Mouse (Mus musculus): ENCODE measurements around the gene Olfr1052. TPM values are rescaled to one million over a fixed set of nuclear protein-coding genes. Genes with fewer than 3 reads are reported as not detected.

The Olfr1052 gene
- not detected for total RNA-seq (2023)

DNA sequence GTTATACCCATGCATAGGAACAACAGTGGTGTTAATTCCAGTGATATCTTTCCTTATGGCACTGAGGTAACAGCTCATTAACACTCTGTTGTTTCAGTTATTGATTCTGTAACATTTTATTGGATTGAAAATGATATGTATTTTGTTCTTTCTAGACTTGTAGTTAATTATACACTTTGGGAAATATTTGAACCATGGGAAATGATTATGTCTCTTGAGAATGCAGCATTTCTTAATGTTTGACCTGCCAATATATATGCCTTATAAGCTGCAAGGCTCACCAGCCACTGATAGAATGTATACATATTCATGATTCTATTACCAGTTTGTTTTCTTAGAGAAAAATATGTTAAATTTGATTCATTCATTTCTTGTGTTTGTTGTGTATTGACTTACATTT is at the start of gene Olfr1052:
TSS of gene Olfr1052 (plus strand) at position 301 of the 400 bp plus-strand sequence.

DNA sequence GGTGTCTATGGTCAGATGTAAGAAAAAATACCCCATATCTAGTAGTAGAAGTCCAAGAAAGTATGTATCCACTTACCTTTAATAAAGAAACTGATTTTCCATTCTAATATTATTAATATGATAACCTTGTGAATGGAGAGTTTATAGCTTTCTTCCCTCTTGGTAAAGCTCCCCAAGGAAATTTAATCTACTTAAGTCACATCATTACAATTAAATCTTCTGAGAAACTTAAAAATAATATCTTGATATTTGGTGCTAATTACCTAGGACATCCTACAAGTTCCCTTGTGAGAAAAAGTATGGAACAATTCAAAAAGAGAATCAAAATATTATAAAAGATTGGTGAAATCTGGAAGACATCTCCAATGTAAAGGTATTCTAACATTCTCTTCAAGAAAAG is 34.0 kb upstream of the Olfr1052 start, which contains the start of gene Olfr1049:
TSS of gene Olfr1049 (minus strand) at position 101 of the 400 bp plus-strand sequence.

DNA sequence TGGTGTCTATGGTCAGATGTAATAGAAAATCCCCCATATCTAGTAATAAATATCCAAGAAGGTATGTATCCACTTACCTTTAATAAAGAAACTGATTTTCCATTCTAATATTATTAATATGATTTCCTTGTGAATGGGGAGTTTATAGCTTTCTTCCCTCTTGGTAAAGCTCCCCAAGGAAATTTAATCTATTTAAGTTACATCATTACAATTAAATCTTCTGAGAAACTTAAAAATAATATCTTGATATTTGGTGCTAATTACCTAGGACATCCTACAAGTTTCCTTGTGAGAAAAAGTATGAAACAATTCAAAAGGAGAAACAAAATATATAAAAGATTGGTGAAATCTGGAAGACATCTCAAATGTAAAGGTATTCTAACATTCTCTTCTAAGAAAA is 13.3 kb upstream of the Olfr1052 start, which contains the start of gene Olfr1051:
TSS of gene Olfr1051 (minus strand) at position 101 of the 400 bp plus-strand sequence.

DNA sequence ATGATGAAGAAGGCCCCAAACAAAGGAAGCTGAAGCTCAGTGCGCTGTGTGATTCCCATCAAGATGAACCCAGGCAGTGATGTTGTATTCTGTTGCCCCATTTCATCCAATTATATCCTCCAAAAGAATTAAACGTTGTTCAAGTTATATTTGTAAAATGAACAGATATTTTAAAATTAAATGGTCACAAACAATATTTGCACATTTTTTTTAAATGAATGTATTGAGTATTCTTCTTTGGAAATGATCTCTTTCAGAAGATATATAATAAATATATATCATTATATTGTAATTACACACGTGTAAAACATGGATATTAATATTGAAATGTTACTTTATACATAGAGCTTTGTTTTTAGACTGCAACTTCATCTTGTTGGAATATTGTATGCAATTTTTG is 22.9 kb downstream of the Olfr1052 start, which contains the start of gene Olfr1053:
TSS of gene Olfr1053 (minus strand) at position 101 of the 400 bp plus-strand sequence.

DNA sequence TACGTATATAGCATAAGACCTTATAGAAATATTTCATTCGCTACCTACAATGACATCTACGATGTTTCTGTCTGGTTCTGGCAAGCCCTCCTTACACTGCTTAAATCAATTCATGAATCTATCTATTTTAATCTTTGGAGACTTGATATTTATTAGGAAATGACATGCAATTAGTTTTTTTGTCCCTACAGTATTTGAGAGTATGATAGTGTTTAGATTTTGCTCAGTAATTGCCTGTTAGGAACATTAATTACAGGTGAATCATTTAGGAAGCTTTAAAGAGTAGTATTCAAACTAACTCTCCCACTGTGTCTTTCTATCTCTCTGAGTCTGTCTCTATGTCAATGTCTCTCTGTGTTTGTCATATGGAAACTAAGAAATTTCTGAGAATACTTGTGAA is 43.1 kb downstream of the Olfr1052 start, which contains the start of gene Olfr1054:
TSS of gene Olfr1054 (minus strand) at position 101 of the 400 bp plus-strand sequence.

Other genes with a start within 250 kb of the Olfr1052 start
- gene Olfr1034, start 246.6 kb upstream of the Olfr1052 start, total RNA-seq (2023): not detected
- gene Olfr1036, start 218.5 kb upstream of the Olfr1052 start, total RNA-seq (2023): not detected
- not detected for gene Olfr1037, start 205.1 kb upstream of the Olfr1052 start, total RNA-seq (2023)
- gene Olfr1039, start 156.5 kb upstream of the Olfr1052 start, total RNA-seq (2023): not detected
- gene Olfr1040, start 145.7 kb upstream of the Olfr1052 start, total RNA-seq (2023): not detected
- gene Olfr1042, start 130.6 kb upstream of the Olfr1052 start, total RNA-seq (2023): not detected
- not detected for gene Olfr1043, start 124.9 kb upstream of the Olfr1052 start, total RNA-seq (2023)
- not detected for gene Olfr1044, start 114.6 kb upstream of the Olfr1052 start, total RNA-seq (2023)
- gene Olfr52, start 106.8 kb upstream of the Olfr1052 start, total RNA-seq (2023): not detected
- gene Olfr1045, start 89.4 kb upstream of the Olfr1052 start, total RNA-seq (2023): not detected
- gene Olfr1046, start 73.1 kb upstream of the Olfr1052 start, total RNA-seq (2023): not detected
- not detected for gene Olfr1047, start 61.1 kb upstream of the Olfr1052 start, total RNA-seq (2023)
- gene Olfr1048, start 52.2 kb upstream of the Olfr1052 start, total RNA-seq (2023): not detected
- gene Olfr1049, start 34.1 kb upstream of the Olfr1052 start, total RNA-seq (2023): not detected
- not detected for gene Olfr1051, start 13.4 kb upstream of the Olfr1052 start, total RNA-seq (2023)
- gene Olfr1053, start 22.8 kb downstream of the Olfr1052 start, total RNA-seq (2023): not detected
- not detected for gene Olfr1054, start 43.0 kb downstream of the Olfr1052 start, total RNA-seq (2023)
- gene Olfr1055, start 57.8 kb downstream of the Olfr1052 start, total RNA-seq (2023): not detected
- gene Olfr1056, start 70.0 kb downstream of the Olfr1052 start, total RNA-seq (2023): not detected
- not detected for gene Olfr1057, start 85.9 kb downstream of the Olfr1052 start, total RNA-seq (2023)
- gene Olfr1058, start 96.1 kb downstream of the Olfr1052 start, total RNA-seq (2023): not detected
- not detected for gene Olfr1061, start 121.6 kb downstream of the Olfr1052 start, total RNA-seq (2023)
- gene Olfr1062, start 134.3 kb downstream of the Olfr1052 start, total RNA-seq (2023): not detected
- gene Olfr1065, start 158.1 kb downstream of the Olfr1052 start, total RNA-seq (2023): not detected
- gene Olfr1066, start 163.8 kb downstream of the Olfr1052 start, total RNA-seq (2023): not detected
- not detected for gene Olfr228, start 194.9 kb downstream of the Olfr1052 start, total RNA-seq (2023)
- gene Olfr1076, start 216.0 kb downstream of the Olfr1052 start, total RNA-seq (2023): not detected